Mouse (Mus musculus) adrenal gland, postnatal 25 days (tissue): Measurements from ENCODE around the gene Psmb8. TPM values are rescaled to one million over a fixed set of nuclear protein-coding genes. Genes with fewer than 3 reads are reported as not detected.
"Not testable (repeated sequence)": the region's sequence is repeated elsewhere in the genome, so short reads cannot be mapped to it uniquely, and the experiment has no call there.

ENCODE experiments used
- DNase-seq: peaks from one replicate; pipeline ENCODE4 v3.0.0; 2021; ENCODE audit warnings: mixed read lengths
- total RNA-seq: library from RNA; stranded (reverse); gene quantifications from 2 replicates; pipeline ENCODE4 v1.2.3, GENCODE M21; 2021

The Psmb8 gene
- total RNA-seq, 1 experiment from 2014 or later: 23.5 TPM

DNA sequence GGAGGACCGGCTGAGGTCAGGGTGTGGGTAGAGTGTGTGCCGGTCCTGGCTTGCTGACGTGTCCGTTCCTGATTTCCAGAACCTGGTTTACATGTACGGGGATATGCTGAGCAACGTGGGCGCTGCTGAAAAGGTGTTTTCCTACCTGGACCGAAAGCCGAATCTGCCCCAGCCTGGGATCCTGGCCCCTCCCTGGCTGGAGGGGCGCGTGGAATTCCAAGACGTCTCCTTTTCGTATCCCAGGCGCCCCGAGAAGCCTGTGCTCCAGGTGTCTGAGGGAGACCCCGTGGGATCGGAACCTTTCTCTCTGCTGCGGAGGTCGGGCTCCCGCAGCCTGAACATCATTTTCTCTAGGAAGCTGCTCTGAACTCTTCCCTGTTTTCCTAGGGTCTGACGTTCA, 16.4 kb downstream of the Psmb8 start:
- no peak for DNase-seq

- DNase-seq: no peak
Measured at GRCm38 (mm10) chr17:34215176-34215575, 17.7 kb downstream of the Psmb8 start.

- DNase-seq: no peak
Measured at GRCm38 (mm10) chr17:34217216-34217928, 19.9 kb downstream of the Psmb8 start.

DNA sequence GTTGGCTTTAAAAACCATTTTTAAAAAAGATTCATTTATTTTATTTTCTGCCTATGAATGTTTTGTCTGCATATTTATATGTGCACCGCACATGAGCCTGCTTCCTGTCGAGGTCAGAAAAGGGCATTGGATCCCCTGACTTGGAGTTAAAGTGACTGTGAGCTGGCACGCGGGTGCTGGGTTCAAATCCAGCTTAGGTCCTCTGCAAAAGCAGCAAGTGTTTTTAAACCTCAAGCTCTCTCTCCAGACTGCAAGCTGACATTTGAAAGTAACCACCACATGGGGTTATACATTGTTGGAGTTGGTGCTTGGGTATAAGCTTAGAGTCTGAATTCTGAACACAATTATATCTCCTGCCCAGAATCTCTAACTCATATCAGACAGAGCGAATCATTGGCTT, 20.5 kb downstream of the Psmb8 start:
- no peak for DNase-seq

GRCm38 (mm10) chr17:34218675-34219074, 21.2 kb downstream of the Psmb8 start:
- peak; percentile 60 for DNase-seq

GRCm38 (mm10) chr17:34219096-34219495, 21.6 kb downstream of the Psmb8 start:
- DNase-seq: peak; percentile 64

- not testable (repeated sequence) for DNase-seq
Measured at GRCm38 (mm10) chr17:34219801-34220200, 22.3 kb downstream of the Psmb8 start.

DNA sequence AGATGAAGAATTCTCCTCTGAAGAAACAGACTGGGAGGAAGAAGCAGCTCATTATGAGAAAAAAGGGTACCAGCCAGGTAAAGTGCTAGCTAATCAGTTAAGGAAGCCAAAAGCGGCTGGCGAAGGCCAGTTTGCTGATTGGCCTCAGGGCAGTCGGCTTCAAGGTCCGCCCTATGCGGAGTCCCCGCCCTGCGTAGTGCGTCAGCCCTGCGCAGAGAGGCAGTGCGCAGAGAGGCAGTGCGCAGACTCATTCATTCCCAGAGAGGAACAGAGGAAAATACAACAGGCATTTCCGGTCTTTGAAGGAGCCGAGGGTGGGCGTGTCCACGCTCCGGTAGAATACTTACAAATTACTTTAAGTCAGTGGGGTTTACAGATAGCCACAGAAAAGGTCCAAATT, 22.9 kb downstream of the Psmb8 start:
- DNase-seq: not testable (repeated sequence)

DNA sequence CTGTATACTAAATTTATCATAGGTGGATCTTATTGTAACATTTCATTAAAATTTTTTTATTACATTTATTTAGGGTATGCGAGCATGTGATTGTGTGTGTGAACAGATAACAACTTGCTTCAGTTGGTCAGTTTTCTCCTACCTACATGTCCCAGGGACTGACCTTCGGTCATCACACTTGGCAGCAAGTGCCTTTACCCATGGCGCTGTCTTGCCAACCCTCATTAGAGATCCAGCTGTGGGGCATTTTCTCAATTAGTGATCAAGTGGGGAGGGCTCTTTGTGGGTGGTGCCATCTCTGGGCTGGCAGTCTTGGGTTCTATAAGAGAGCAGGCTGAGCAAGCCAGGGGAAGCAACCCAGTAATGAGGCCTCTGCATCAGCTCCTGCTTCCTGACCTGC, 27.3 kb downstream of the Psmb8 start:
- no peak for DNase-seq

DNA sequence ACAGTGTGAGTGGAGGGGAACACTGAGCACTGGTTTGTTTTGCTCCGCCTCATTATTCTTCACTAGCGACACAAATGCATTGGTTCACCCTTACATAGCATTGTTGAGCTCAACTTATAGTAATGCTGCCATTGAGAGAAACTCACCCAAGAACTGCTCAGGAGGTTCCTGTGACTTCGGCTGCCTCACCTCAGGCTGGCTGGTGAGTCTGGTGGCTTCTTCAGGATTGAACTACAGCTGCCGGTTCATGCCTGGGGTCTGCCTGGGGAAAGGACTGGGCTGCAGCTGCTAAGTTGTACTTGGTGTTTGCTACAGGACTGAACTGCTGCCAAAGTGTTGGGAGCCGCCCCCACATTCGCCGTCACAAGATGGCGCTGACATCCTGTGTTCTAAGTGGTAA, 27.9 kb downstream of the Psmb8 start:
- no peak for DNase-seq

DNA sequence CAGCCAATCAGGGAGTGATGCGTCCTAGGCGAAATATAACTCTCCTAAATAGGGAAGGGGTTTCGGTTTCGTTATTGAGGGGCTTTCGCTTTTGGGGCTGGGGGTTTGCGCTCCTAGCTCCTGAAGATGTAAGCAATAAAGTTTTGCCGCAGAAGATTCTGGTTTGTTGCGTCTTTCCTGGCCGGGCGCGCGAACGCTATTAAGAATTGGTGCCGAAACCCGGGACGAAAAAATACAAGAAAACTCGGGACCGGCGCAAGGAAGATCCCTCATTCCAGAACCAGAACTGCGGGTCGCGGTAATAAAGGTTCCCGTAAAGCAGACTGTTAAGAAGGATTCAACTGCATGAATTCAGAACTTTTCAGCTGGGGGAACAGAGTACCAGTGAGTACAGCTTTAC, 28.4 kb downstream of the Psmb8 start:
- not testable (repeated sequence) for DNase-seq

DNA sequence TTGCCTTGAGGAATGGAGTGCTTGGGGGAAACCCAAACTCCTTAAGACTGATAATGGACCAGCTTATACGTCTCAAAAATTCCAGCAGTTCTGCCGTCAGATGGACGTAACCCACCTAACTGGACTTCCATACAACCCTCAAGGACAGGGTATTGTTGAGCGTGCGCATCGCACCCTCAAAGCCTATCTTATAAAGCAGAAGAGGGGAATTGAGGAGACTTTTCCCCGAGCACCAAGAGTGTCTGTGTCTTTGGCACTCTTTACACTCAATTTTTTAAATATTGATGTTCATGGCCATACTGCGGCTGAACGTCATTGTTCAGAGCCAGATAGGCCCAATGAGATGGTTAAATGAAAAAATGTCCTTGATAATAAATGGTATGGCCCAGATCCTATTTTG, 33.5 kb downstream of the Psmb8 start:
- DNase-seq: not testable (repeated sequence)

DNA sequence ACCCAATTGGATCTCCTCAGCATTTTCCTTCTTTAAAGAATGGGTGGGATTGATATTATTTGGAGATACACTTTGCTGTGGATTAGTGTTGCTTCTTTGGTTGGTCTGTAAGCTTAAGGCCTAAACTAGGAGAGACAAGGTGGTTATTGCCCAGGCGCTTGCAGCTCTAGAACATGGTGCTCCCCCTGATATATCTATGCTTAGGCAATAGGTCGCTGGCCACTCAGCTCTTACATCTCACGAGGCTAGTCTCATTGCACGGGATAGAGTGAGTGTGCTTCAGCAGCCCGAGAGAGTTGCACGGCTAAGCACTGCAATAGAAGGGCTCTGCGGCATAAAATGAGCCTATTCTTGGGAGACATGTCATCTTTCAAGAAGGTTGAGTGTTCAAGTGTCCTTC, 34.5 kb downstream of the Psmb8 start:
- not testable (repeated sequence) for DNase-seq

GRCm38 (mm10) chr17:34234926-34235325, 37.4 kb downstream of the Psmb8 start:
- DNase-seq: peak; percentile 68

GRCm38 (mm10) chr17:34236691-34237090, 39.2 kb downstream of the Psmb8 start:
- no peak for DNase-seq

GRCm38 (mm10) chr17:34237741-34238140, 40.2 kb downstream of the Psmb8 start:
- no peak for DNase-seq

- no peak for DNase-seq
Measured at GRCm38 (mm10) chr17:34238706-34239105, 41.2 kb downstream of the Psmb8 start, which contains the start of gene H2-Ob. Gene H2-Ob, plus strand, starts transcription at chr17:34238903.

DNA sequence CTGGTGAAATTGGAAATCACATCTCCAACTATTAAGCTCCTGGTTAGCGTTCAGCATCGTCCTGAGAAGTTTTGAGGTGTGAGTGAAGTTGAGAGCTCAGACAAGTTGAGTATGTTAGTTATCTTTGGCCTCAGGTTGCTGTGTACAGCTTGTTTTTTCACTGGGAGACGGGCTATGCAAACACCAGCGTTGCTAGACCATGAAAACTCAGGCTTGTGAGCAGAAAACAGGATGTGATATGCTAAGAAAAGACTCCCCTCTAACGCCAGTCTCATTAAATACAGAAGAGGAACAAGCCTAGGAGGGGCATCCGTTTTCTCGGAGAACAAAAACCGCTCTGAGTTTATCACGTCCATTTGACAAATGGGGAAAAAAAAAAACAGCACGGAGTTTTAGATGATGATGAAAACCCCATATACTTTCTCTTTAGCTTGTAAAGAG, 42.1 kb downstream of the Psmb8 start:
- DNase-seq: no peak

GRCm38 (mm10) chr17:34240366-34240765, 42.8 kb downstream of the Psmb8 start:
- DNase-seq: no peak

GRCm38 (mm10) chr17:34240916-34241315, 43.4 kb downstream of the Psmb8 start:
- no peak for DNase-seq

GRCm38 (mm10) chr17:34244656-34245055, 47.1 kb downstream of the Psmb8 start:
- no peak for DNase-seq

- no peak for DNase-seq
Measured at GRCm38 (mm10) chr17:34247047-34247446, 49.5 kb downstream of the Psmb8 start.

DNA sequence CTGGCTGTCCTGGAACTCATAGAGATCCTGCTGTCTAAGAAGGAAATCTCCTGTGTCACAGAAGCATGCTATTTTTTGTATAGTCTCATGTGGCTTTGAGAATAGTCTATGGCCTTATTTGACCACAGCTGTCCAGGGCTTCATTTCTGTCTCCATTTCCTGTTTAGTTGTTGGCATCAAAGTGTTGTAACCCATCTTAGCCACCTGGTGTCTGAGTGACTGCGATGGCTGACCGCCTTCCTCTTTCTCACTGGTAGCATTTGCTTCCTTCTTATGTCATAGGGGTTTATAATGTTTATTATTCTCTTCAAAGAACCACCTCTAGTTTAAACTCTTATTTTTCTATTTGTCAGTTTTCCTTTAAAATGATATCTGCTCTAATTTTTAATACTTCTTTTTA, 51.2 kb downstream of the Psmb8 start:
- DNase-seq: no peak

- DNase-seq: no peak
Measured at GRCm38 (mm10) chr17:34249361-34249760, 51.8 kb downstream of the Psmb8 start.
